Mouse (Mus musculus): ENCODE measurements at regions not wholly inside any gene's neighbourhood (a gene's known extent, or its start where the extent isn't known, plus 50 kb on each side); places are given as distances from the start of the nearest gene placed in this dataset.

- no peak for DNase-seq
Observed at GRCm38 (mm10) chr2:71640251-71640650, 93.7 kb upstream of the Dlx2 start.

- no peak for DNase-seq
Observed at GRCm38 (mm10) chr2:71644038-71644470, 97.5 kb upstream of the Dlx2 start.

GRCm38 (mm10) chr2:71647914-71648497 is 97.4 kb upstream of the Itga6 start:
- DNase-seq, result no peak

- DNase-seq, result no peak
Observed at GRCm38 (mm10) chr2:71651662-71652061, 93.8 kb upstream of the Itga6 start.

GRCm38 (mm10) chr2:71652261-71652801 is 93.1 kb upstream of the Itga6 start:
- peak; percentile 37 for DNase-seq

GRCm38 (mm10) chr2:71654817-71655503 is 90.5 kb upstream of the Itga6 start:
- no peak for DNase-seq

GRCm38 (mm10) chr2:71655504-71656390 is 89.7 kb upstream of the Itga6 start:
- DNase-seq, result no peak

GRCm38 (mm10) chr2:71656611-71657244 is 88.7 kb upstream of the Itga6 start:
- no peak for DNase-seq

GRCm38 (mm10) chr2:71661438-71661837 is 84.0 kb upstream of the Itga6 start:
- DNase-seq, result no peak

GRCm38 (mm10) chr2:71661986-71662385 is 83.4 kb upstream of the Itga6 start:
- no peak for DNase-seq

- DNase-seq, result no peak
Observed at GRCm38 (mm10) chr2:71663453-71663852, 82.0 kb upstream of the Itga6 start.

GRCm38 (mm10) chr2:71666927-71667326 is 78.5 kb upstream of the Itga6 start:
- no peak for DNase-seq

GRCm38 (mm10) chr2:71667746-71668145 is 77.7 kb upstream of the Itga6 start:
- no peak for DNase-seq

GRCm38 (mm10) chr2:71670228-71670790 is 75.1 kb upstream of the Itga6 start:
- no peak for DNase-seq

GRCm38 (mm10) chr2:71670882-71671281 is 74.5 kb upstream of the Itga6 start:
- DNase-seq, result peak; percentile 14

- DNase-seq, result peak; percentile 31
Observed at GRCm38 (mm10) chr2:71673087-71673920, 72.1 kb upstream of the Itga6 start.

- DNase-seq, result no peak
Observed at GRCm38 (mm10) chr2:71680746-71681145, 64.7 kb upstream of the Itga6 start.

GRCm38 (mm10) chr2:71681148-71681547 is 64.3 kb upstream of the Itga6 start:
- no peak for DNase-seq

- DNase-seq, result no peak
Observed at GRCm38 (mm10) chr2:71683375-71683774, 62.0 kb upstream of the Itga6 start.

- no peak for DNase-seq
Observed at GRCm38 (mm10) chr2:71685239-71685638, 60.2 kb upstream of the Itga6 start.

GRCm38 (mm10) chr2:71689041-71689440 is 56.4 kb upstream of the Itga6 start:
- DNase-seq, result no peak
